In the genomic region with DNA sequence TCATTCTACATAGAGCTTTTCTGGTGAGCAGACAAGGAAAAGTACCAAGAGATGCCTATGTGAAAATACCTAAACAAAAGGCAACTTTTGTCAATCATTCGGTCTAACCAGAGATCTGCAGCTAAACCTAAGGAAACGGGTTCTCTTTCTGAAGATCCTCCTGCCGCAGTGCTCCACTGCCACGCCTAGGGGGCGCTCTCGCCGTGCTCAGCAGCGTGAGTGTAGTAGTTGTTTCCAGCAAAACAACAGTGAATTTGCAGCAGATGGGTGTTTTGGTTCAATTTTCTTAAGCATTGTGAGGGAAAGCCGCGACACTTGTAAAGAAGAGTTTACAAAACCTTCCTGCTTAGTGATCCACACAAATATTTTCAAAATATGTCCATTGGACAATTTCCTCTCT, we compare ENCODE assay signal across 9 mouse cellular contexts.
DNase-seq lines count a peak whose midpoint lies in the region; ATAC-seq and TF ChIP-seq lines count a peak whose summit lies in the region.
"Had no signal": no experiment of that assay in that cellular context is flagged by ENCODE, and none has a peak within 500 bp of the region (broad histone marks: within the 10 kb centered on the region; RNA-seq: fewer than 3 reads in every experiment).

No protein-coding gene starts in this region.

- WGBS in heart, embryonic 12.5 days: 10% methylated on average over 10 of the region's 10 CpGs
- 13% methylated on average over 10 of the region's 10 CpGs for WGBS in hindbrain, embryonic 16.5 days
- 12% methylated on average over 10 of the region's 10 CpGs for WGBS in limb, embryonic 14.5 days
- WGBS in neural tube, embryonic 15.5 days: 13% methylated on average over 10 of the region's 10 CpGs

- DNase-seq in heart, adult 8-10 months (ENCODE audit: low spot score): peak; percentile 4
- peak; percentile 80 for DNase-seq in adrenal gland, postnatal 10 days
- peak; percentile 49 for DNase-seq in embryo, embryonic 9.5 days (ENCODE audit: extremely low spot score)
- DNase-seq in limb, embryonic 14.5 days (ENCODE audit: low spot score): peak; percentile 6
- DNase-seq in adipocyte (ENCODE audit: low spot score): no peak

- H3K4me3 ChIP-seq in heart, embryonic 12.5 days: no peak overlapping the region
- H3K4me3 ChIP-seq in hindbrain, embryonic 16.5 days (ENCODE audit: low read length): no peak overlapping the region
- H3K4me3 ChIP-seq in limb, embryonic 14.5 days (replicated peaks; ENCODE audit: low read length): no peak overlapping the region
- H3K4me3 ChIP-seq in neural tube, embryonic 15.5 days (replicated peaks): no peak overlapping the region
- H3K4me3 ChIP-seq: liver, embryonic 15.5 days had no signal

- 0 out of 2 replicates have a peak, but pooled peaks cover 4% of the 10 kb centered on the region for H3K27me3 ChIP-seq in heart, embryonic 12.5 days (replicated peaks)
- H3K27me3 ChIP-seq in hindbrain, embryonic 16.5 days (replicated peaks; ENCODE audit: control insufficient read depth, insufficient read depth, low read length): no peaks in the 10 kb centered on the region
- H3K27me3 ChIP-seq in limb, embryonic 14.5 days (ENCODE audit: control insufficient read depth, insufficient read depth, low read length): 0 out of 2 replicates have a peak, but pooled peaks cover 3% of the 10 kb centered on the region
- H3K27me3 ChIP-seq in neural tube, embryonic 15.5 days (replicated peaks): no peaks in the 10 kb centered on the region
- H3K27me3 ChIP-seq: liver, embryonic 15.5 days had no signal

- no peak overlapping the region for H3K9ac ChIP-seq in heart, embryonic 12.5 days
- no peak overlapping the region; the same call in 1 of the 2 replicates for H3K9ac ChIP-seq in hindbrain, embryonic 16.5 days (ENCODE audit: low read depth, low read length)
- H3K9ac ChIP-seq in limb, embryonic 14.5 days (ENCODE audit: low read depth, low read length, severe bottlenecking): no peak overlapping the region
- no peak overlapping the region for H3K9ac ChIP-seq in neural tube, embryonic 15.5 days (replicated peaks)
- H3K9ac ChIP-seq: liver, embryonic 15.5 days had no signal

- no peak overlapping the region for H3K27ac ChIP-seq in heart, embryonic 12.5 days (ENCODE audit: poor library complexity, severe bottlenecking)
- no peak overlapping the region for H3K27ac ChIP-seq in hindbrain, embryonic 16.5 days (ENCODE audit: low read depth, low read length)
- H3K27ac ChIP-seq in limb, embryonic 14.5 days (replicated peaks; ENCODE audit: low read depth, low read length): no peak overlapping the region
- H3K27ac ChIP-seq in neural tube, embryonic 15.5 days (replicated peaks): no peak overlapping the region
- H3K27ac ChIP-seq: liver, embryonic 15.5 days had no signal

- TF ChIP-seq POLR2A in limb, embryonic 14.5 days (IDR thresholded peaks at IDR 0.05; ENCODE audit: borderline replicate concordance, extremely low read depth, insufficient read depth, insufficient read length): no peak

- H3K4me1 ChIP-seq in heart, embryonic 12.5 days (replicated peaks): no peaks in the 10 kb centered on the region
- peaks cover 5% of the 10 kb centered on the region; the same call in 1 of the 2 replicates for H3K4me1 ChIP-seq in hindbrain, embryonic 16.5 days (ENCODE audit: control insufficient read depth, insufficient read depth, low read depth, low read length)
- no peaks in the 10 kb centered on the region for H3K4me1 ChIP-seq in limb, embryonic 14.5 days (ENCODE audit: control insufficient read depth, insufficient read depth, low read length)
- H3K4me1 ChIP-seq in neural tube, embryonic 15.5 days: 0 out of 2 replicates have a peak, but pooled peaks cover 3% of the 10 kb centered on the region
- H3K4me1 ChIP-seq: liver, embryonic 15.5 days had no signal

- H3K36me3 ChIP-seq in heart, embryonic 12.5 days: no peaks in the 10 kb centered on the region
- no peaks in the 10 kb centered on the region for H3K36me3 ChIP-seq in hindbrain, embryonic 16.5 days (ENCODE audit: control insufficient read depth, insufficient read depth, low read length)
- no peaks in the 10 kb centered on the region for H3K36me3 ChIP-seq in limb, embryonic 14.5 days (ENCODE audit: control insufficient read depth, insufficient read depth, low read length)
- no peaks in the 10 kb centered on the region for H3K36me3 ChIP-seq in neural tube, embryonic 15.5 days
- H3K36me3 ChIP-seq: liver, embryonic 15.5 days had no signal

- no peak overlapping the region for H3K4me2 ChIP-seq in heart, embryonic 12.5 days
- peak overlapping the region; percentile 30 for H3K4me2 ChIP-seq in hindbrain, embryonic 16.5 days (ENCODE audit: low read length)
- no peak overlapping the region for H3K4me2 ChIP-seq in limb, embryonic 14.5 days (replicated peaks; ENCODE audit: low read depth, low read length, severe bottlenecking)
- peak overlapping the region; percentile 36 for H3K4me2 ChIP-seq in neural tube, embryonic 15.5 days
- H3K4me2 ChIP-seq: liver, embryonic 15.5 days had no signal

- no peak for ATAC-seq in heart, embryonic 12.5 days (ENCODE audit: insufficient number of reproducible peaks, low FRiP score)
- no peak for ATAC-seq in hindbrain, embryonic 16.5 days
- ATAC-seq in limb, embryonic 14.5 days (ENCODE audit: low FRiP score, low read depth): no peak
- ATAC-seq in neural tube, embryonic 15.5 days (ENCODE audit: low FRiP score): peak; percentile 45; the same call in 1 of the 2 replicates

- no peaks in the 10 kb centered on the region for H3K9me3 ChIP-seq in heart, embryonic 12.5 days (replicated peaks)
- H3K9me3 ChIP-seq in hindbrain, embryonic 16.5 days (ENCODE audit: control insufficient read depth, low read length): no peaks in the 10 kb centered on the region
- H3K9me3 ChIP-seq in limb, embryonic 14.5 days (ENCODE audit: control insufficient read depth, low read length): no peaks in the 10 kb centered on the region
- H3K9me3 ChIP-seq in neural tube, embryonic 15.5 days (replicated peaks): no peaks in the 10 kb centered on the region
- H3K9me3 ChIP-seq: liver, embryonic 15.5 days had no signal

Comparison
In these comparisons a context has a peak if more than half of its experiments do, and no peak if none do; other contexts are left out.
1. H3K4me2 ChIP-seq: peak in hindbrain, embryonic 16.5 days (single experiment) and neural tube, embryonic 15.5 days (single experiment); none in heart, embryonic 12.5 days (single experiment) and limb, embryonic 14.5 days (single experiment).